Mouse (Mus musculus) heart, postnatal 14 days (tissue): ENCODE measurements around the gene Fbxo4. TPM values are rescaled to one million over a fixed set of nuclear protein-coding genes. Genes with fewer than 3 reads are reported as not detected.

Experiments
- DNase-seq, 2 experiments: peaks; one replicate each; pipeline ENCODE4 v3.0.0; 2021 to 2022
- intact Hi-C: fragments of 180-260 bp; cut with DNase I; formaldehyde crosslinking; loops from one replicate; pipeline ENCODE4 v1.15.1; 2025
- total RNA-seq, 2 experiments: library from RNA; stranded (reverse); gene quantifications; 2 replicates each; pipeline ENCODE4 v1.2.3; 2021

Gene Fbxo4
- total RNA-seq, 2 experiments from 2014 or later: 8.6 to 9.7 TPM

GRCm38 (mm10) chr15:3984876-3985275 is 5.5 kb upstream of the Fbxo4 start:
- intact Hi-C loops: no loop called here
- no peak for DNase-seq

GRCm38 (mm10) chr15:3982732-3983131 is 3.4 kb upstream of the Fbxo4 start:
- no peak for DNase-seq
- intact Hi-C loops: no loop called here

- intact Hi-C loops: loop anchor here (2.0 to 10.0 kb wide), 3 partner anchors 15 to 535 kb away; partner anchors contain the start of gene AW549877
- DNase-seq: no peak
These were observed 498 bp upstream of the Fbxo4 start for GRCm38 (mm10) chr15:3979871-3980270.

GRCm38 (mm10) chr15:3978279-3978678 is 1.1 kb downstream of the Fbxo4 start:
- intact Hi-C loops: loop anchor here (2.0 to 10.0 kb wide), 3 partner anchors 17 to 533 kb away; partner anchors contain the start of gene AW549877
- DNase-seq: no peak

GRCm38 (mm10) chr15:3973300-3973699 is 6.1 kb downstream of the Fbxo4 start:
- DNase-seq: no peak
- intact Hi-C loops: loop anchor here (10.0 kb wide), 1 partner anchor 528 kb away; no protein-coding TSS in a partner anchor

GRCm38 (mm10) chr15:3970193-3970592 is 9.2 kb downstream of the Fbxo4 start:
- DNase-seq: no peak
- intact Hi-C loops: loop anchor here (10.0 kb wide), 1 partner anchor 525 kb away; no protein-coding TSS in a partner anchor

- intact Hi-C loops: loop anchor here (10.0 kb wide), 1 partner anchor 525 kb away; no protein-coding TSS in a partner anchor
- no peak for DNase-seq
These were observed 9.6 kb downstream of the Fbxo4 start for GRCm38 (mm10) chr15:3969743-3970142.

GRCm38 (mm10) chr15:3962251-3962650 is 17.1 kb downstream of the Fbxo4 start:
- peak; percentile 23 to 51 for DNase-seq
- intact Hi-C loops: no loop called here

- DNase-seq: no peak
- intact Hi-C loops: no loop called here
These were observed 19.3 kb downstream of the Fbxo4 start for GRCm38 (mm10) chr15:3960094-3960493.

- DNase-seq: peak; percentile 39 to 70
- intact Hi-C loops: loop anchor here (2.0 kb wide), 1 partner anchor 85 kb away; no protein-coding TSS in a partner anchor
These were observed 21.4 kb downstream of the Fbxo4 start for GRCm38 (mm10) chr15:3957982-3958381.

- no peak for DNase-seq
- intact Hi-C loops: no loop called here
These were observed 24.4 kb downstream of the Fbxo4 start for GRCm38 (mm10) chr15:3954971-3955370.

GRCm38 (mm10) chr15:3938132-3938531 is 41.2 kb downstream of the Fbxo4 start:
- no peak for DNase-seq
- intact Hi-C loops: no loop called here

GRCm38 (mm10) chr15:3936056-3936455 is 43.3 kb downstream of the Fbxo4 start:
- DNase-seq: no peak
- intact Hi-C loops: no loop called here

GRCm38 (mm10) chr15:3933466-3933865 is 45.9 kb downstream of the Fbxo4 start:
- DNase-seq: no peak
- intact Hi-C loops: no loop called here

GRCm38 (mm10) chr15:3931931-3932330 is 47.4 kb downstream of the Fbxo4 start:
- no peak for DNase-seq
- intact Hi-C loops: no loop called here

Other genes starting within 250 kb of the Fbxo4 start
- 10 to 100 TPM; 24.5 to 26.5 TPM for gene AW549877, start 16.2 kb upstream of the Fbxo4 start, total RNA-seq
- 100 to 1,000 TPM; 531 to 576 TPM for gene Oxct1, start 46.8 kb upstream of the Fbxo4 start, total RNA-seq